Mouse (Mus musculus) spleen, postnatal 14 days (tissue): ENCODE results near the gene Gsta2.
"Not testable (repeated sequence)": the region's sequence is repeated elsewhere in the genome, so short reads cannot be mapped to it uniquely, and the experiment has no call there.

Experiments
- DNase-seq, 2 experiments: peaks; one replicate each; pipeline ENCODE4 v3.0.0; 2021 to 2022; ENCODE audit warnings: low spot score in 2 of 2

Gsta2 gene

DNA sequence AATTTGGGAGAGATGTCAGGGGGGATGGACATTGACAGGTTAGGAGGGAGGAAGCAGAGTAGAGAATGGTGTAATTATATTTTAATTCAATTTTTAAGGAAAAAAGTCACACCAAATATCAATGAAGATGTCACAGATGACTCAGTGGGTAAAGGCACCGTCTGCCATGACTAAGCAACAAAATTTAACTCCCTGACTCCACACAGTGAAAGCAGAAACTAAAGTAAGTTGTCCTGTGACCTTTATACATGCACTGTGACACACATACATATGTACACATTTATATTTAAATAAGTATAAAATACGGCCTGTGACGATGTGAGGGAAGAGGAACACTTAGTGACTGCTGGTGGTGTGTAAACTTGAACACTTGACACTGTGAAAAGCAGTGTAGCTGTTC is 47.5 kb downstream of the Gsta2 start:
- not testable (repeated sequence) for DNase-seq

DNA sequence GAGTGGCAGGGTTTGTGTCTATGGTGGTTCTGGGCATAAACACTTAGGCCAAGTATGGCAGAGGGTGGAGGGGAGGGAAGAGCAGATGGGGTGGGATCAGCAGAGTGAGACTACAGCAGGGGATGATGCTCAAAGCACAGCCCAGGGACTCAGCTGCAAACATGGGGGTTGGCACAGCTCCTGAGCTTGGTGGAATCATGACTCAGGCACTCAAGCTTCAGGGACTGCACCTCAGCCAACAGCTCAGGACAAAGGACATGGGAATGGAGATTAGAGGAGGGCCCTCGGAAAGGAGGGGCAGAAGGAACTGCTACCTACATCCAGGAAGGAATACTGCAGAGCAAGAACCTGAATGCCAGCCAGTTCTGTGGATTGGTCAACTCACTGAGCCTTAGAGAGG is 56.4 kb downstream of the Gsta2 start:
- DNase-seq = not testable (repeated sequence)

DNA sequence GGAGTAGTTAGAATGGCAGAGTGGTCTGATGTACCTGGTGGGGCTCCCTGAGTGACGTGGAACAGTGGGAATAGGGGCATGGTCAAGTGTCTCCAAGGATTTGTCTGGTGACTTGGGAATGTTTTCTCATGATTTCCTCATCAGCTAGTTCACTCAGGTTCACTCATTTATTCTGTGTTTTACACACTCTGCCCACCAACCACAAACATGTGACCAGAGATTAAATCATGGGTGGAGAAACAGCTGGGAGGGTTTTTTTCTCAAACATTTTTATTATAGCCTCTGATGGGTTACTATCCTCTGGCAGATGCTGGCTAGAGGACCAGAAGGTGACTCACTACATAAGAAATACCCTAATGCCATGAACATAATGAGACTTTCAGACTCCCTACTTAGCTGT is 57.4 kb downstream of the Gsta2 start:
- DNase-seq = no peak

DNA sequence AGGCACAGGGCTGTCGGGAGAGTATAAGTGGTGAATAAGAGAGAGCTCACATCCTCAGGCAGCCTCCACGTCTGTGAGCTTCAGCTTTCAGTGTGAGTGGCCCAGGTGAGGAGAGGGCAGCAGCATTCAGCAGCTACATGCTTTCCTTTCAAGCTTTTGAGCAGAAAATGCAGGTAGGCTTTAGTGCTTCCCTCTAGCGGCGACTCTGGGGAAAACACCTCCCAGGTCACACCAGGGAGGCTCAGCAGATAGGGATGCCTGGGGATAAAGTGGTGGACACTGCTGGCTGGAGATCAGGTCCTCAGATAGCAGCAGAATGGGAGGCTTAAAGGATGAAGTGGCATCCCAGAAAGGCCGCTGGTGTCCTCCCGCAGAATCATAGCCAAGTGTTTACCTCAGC is 59.5 kb downstream of the Gsta2 start:
- DNase-seq = peak in 1 of 2 experiments; percentile 10

DNA sequence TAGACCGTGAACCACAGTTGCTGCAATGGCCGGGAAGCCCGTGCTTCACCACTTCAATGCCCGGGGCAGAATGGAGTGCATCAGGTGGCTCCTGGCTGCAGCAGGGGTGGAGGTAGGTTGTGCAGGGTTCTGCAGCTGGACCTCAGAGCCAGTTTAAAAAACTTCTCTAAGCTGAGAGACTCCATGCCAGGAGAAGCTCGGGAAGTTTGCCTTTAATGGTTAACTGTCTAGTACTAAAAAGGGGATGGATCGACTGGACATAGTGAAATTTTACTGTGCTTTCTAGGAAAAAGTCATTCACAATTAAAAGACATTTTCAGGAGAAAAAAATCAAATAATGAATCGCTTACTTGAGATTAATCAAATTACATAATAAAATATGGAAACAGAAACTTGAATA is 60.8 kb downstream of the Gsta2 start:
- not testable (repeated sequence) for DNase-seq

DNA sequence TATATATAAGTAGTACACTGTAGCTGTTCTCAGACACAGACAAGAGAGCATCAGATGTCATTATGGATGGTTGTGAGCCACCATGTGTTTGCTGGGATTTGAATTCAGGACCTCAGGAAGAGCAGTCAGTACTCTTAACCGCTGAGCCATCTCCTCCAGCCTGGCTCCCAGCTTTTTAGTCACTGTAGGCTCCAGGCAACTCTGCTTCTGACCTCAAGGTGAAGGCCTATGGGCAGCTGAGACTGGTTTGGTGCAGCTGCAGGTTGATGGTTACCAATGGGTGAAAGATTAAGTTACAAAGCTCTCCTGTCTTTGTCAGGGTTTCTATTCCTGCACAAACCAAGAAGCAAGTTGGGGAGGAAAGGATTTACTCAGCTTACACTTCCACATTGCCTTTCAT is 61.9 kb downstream of the Gsta2 start:
- not testable (repeated sequence) for DNase-seq

DNA sequence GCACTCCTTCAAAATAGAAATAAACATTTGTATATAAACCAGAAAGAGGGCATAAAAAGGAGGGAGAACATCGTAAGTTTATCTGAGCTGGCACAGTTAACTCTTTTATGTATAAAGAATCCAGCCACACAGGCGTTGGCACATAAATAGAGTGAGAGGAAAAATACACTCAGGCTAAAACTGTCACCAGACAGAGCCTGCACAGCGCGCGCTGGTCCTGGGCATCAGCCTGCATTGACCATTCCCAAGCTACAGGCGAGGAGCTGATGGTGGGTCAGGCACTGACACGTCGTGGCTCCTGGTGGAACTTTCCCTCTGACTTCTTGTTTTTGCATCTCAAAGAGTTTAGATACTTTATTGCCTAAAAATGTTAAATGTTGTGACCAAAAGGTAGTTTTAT is 63.1 kb downstream of the Gsta2 start:
- DNase-seq = not testable (repeated sequence)

DNA sequence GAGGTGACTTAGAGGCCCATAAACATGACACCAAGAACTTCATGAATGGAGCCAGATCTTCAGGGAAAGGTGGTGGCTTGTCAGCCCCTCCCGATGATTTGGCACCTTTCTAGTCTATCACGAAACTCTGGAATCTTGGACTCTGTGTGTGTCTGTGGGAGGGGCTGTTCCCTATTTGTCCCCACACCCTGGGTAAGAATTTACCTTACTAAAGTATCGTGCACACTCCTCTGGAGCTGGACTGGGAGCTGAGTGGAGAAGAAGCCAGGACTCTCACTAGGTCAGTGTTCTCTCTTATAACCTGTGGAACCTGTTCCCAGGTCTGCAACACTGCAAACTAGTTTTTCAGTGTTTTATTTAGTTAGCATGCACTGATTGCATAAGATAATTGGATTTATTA is 65.9 kb downstream of the Gsta2 start, which contains the start of gene Gm10639:
Gene Gm10639 (plus strand): TSS at position 201 of the 400 bp plus-strand sequence.
- not testable (repeated sequence) for DNase-seq

DNA sequence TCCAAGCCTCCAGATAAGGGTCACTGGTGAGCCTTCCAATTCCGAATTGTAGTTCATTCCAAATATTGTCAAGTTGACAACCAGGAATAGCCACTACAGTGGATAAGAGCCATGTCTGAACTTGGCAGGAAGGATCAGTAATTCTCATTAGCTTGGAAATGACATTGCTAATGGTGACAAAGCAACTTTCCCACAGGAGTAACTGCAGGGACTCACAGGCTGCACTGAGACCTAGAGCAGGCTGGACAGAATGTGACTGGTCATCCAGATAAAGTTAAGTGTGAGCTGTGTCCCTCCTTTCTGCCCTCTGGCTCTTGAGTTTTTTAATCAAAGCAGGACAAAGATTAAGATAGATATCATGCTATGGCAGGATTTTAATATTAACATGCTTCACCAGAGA is 66.5 kb downstream of the Gsta2 start:
- DNase-seq = not testable (repeated sequence)

DNA sequence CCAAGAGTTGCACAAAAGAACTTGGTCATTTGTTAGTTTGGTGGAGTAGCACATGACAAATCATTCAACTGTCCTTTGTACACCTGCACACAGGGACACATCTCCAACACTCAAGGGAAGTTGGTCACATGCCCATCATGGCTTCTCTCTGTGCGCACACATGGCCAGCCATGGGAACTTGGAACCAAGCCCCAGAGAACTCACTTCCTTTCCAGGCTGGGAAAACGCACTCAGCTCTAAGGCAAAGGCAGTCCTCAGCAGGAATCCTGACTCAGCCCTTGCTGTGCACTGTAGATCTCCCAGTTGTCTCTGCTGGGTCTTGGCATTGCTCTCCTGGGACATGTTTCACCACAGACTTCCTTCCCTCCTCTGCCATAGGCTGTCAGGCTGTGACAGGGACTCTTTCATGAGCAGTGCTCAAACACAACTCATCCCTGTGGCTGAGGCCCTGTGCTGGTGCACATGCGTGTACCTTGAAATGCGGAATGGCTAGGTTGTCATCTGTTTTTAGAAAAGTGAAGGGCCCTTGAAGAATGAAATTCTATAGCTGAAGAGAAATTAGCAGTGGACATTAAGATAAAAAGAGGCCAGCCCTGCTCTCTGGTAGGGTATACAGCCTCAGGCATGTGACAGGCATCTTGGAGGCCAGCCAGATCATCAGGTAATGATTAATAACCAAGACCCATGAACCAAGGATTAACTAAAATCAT is 73.4 kb downstream of the Gsta2 start:
- not testable (repeated sequence) for DNase-seq
